Mouse (Mus musculus): ENCODE measurements around the gene Pnpla2.
A peak's percentile ranks its signal among the peaks of the same experiment; 100 is the strongest.
"Not testable (repeated sequence)": the region's sequence is repeated elsewhere in the genome, so short reads cannot be mapped to it uniquely, and the experiment has no call there.

The Pnpla2 gene

DNA sequence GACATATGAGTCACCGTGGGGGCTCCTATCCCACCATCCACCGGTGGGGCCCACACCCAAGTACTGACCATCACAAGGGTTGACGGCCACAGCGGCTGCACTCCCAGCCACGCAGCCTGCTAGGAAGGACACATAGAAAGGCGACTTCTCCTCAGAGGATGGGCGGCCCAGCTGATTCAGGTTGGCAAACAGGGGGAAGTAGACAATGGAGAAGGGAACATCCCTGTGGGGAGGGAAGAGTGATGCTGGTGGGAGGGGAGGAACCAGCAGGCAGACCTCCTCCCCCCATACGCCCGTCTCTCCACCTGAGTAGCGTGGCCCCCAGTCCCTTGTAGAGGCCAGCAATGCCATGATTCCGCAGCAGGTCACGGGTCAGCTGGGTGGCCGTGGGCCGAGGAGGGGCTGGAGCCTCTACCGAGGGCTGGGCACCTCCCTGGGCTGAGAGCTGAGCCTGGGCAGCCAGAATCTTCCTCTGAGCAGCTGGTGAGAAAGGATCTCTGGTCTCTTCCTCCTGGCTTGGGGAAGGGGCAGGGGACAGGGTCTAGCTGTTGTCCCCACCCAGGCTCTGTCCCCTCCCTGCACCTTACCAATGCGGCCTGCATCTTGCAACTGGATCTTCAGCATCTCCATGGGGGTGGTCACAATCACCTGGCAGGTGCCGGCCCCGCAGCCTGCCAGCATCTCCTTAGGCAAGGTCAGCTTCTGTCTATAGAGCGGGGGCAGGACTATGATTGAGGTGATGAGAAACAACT is 23.4 kb upstream of the Pnpla2 start:
- DNase-seq (ENCODE audit: low spot score in 2 of 2): no peak

DNA sequence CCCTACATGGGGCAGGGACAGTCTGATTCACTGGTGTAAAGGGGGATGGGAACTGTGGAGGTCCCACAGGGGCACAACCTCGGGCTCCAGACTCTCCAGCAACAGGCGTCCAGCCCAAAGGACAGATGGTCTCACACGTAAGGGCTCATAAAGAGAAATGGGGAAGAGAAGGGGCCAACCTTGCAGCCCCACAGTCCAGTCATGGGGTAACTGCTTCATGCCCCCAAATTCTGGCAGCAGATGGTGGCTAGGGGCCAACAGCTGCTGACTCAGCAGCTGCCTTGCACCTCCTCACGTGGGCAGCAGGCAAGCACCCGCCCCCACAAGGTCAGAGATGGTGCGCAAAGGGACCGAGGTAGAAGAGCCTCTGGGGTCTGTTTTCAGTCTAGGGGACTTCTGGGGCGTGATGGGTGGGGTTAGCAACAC is 22.8 kb upstream of the Pnpla2 start:
- no peak for DNase-seq (ENCODE audit: low spot score in 2 of 2)

DNA sequence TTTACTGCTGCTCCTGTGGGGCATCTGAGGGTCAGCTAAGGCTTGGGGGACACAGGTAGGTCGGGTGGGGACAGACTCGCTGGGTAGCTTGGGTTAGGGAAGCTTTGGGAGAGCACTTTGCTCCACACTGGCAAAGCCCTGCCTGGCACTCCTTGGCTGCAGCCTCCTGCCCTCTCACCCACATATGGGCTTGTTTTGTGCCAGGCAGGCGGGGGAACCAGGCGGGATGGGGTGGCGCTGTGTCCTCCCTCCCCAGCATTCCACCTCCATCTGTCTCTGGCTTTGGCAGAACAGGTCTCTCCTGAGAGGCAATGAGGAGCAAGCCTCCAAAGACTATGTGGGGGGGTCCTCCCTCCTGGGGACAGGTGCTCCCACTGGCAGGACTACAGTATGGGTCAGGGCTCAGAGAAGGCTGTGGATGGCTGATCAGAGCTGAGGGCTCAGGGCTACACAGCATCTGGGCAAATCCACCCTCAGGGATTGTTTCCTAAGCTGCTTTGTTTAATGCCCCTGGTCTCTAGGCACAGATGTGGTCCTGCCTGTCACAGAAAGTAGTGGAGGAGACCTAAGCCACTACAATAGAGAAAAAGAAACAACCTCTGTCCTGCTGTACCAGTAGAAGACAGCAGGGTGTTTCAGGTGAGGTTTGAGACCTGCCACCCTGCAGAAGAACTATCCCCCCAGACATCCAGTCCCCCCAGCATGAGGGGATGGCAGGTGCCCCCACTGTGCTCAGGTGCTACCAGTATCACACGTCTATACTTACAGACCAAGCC is 22.1 kb upstream of the Pnpla2 start:
- peak; percentile 61 to 67 for DNase-seq (ENCODE audit: low spot score in 2 of 2)

DNA sequence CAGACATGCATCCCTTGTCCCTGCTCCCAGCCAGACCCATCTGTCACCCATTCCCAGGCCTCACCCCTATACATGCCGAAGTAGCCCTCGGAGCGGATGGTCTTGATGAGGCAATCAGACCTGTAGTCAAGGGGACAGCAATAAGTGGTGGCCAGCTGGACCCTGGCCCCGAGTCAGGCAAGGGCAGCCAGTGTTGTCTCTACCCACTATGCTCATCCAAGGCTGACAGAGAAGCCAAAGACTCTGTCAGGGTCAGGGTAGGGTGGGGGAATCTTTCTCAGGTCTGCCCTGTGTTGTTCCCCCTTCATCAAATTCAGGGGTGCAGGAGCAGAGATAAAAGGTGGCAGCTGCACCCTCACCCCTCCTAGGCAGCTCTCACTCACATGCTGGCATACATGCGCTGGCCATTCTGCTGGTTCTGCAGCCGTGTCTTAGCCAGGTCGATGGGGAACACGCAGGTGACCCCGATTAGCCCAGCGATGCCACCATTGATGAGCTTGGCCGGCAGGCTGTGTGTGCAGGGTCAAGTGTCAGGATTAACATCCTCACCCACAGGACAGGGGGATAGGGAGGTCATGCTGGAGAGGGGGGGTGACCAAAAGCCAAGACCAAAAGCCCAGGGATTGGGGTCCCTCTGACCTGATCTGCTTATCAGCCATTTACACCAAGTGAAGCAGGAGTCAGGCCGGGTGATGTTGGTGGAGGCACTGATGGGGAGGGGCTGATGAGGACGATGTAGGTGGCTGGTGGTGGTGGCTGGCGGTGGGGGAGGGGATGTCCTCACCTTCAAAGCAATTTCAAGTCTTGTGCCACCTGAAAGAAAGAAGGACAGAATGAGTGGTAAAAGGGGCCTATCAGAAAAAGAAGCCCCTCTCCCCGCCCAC is 21.2 kb upstream of the Pnpla2 start:
- DNase-seq (ENCODE audit: low spot score in 2 of 2): peak in 1 of 2 experiments; percentile 23

DNA sequence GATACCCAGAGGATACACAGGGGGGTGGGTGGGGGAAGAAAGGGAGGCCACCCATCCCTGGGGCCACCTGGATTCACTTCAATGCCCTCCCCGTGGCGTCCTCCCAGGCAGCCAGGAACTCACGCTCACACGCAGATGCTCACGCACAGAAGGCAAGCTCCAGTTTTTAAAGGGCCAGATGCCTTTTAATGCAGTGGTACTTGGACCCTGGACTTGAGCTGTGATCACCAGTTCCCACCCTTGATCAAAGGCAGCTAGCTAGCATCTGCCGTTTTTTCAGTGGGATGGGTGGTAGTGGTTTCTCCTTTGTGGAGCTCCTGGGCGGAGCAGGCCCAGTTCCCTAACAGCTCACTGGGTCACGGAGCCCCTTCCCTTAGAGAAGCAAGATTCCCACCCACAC is 20.5 kb upstream of the Pnpla2 start:
- DNase-seq (ENCODE audit: low spot score in 2 of 2): no peak

DNA sequence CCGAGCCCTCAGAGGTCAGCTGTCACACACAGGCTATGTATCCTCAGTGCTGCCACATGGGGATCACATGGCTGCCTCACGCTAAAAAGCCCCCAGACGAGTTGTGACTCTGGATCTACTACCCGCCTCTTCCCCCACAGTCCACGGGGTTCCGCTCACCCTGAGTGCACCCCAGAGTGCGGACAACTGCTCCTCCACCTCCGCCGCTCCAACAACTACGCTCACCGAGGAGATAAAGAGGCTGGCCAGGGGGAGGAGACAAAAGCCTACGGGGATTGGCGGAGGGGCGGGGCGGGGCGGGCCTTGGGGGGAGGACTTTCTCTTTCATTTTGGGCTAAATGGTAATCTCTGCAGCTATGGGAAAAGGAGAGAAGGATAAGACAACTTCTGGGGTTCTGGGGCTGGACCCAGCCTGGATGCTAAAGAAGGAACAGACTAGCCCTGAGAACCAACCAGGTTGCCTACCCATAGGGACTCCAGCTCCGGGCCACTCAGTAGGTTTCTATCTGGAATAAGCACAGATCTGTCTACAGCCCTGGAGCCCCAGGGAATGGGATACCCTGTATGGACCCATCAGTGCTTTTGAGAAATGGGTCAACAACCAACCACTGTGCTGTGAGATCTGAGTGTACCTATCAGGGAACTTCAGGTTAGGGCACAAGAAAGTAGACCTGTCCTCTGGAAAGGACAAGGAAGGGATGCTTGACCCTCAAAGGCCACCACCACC is 19.7 kb upstream of the Pnpla2 start:
- DNase-seq (ENCODE audit: low spot score in 2 of 2): peak in 1 of 2 experiments; percentile 41

DNA sequence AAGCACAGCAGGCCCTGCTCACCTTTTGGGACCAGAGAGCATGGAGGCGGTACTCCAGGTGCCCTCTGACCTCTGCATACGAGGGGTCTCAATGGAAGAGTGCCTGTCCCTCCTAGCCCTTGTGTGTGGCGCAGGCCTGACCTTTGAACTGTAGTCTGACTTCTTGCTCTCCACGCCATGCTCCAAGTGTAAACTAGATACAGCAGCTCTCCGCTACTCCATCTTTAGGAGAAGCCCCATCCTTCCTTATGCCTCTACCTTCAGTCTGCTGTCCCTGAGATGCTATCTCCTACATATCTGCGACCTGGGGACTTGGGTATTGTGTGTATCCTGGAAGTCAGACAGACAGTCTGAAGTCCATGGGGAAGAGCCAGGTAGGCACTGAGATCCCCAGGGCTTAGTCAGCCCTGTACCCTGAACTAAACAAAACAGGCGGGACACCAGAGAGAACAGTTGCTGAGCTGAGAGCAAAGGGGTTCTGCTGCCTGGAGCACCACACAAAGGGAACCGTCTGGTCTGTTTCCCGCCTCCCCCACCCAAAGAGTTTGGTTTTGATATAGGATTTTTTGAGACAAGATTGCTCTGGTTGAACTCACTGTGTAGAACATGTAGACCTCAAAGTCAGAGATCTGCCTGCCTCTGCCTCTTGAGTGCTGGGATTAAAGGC is 19.0 kb upstream of the Pnpla2 start:
- no peak for DNase-seq (ENCODE audit: low spot score in 2 of 2)

DNA sequence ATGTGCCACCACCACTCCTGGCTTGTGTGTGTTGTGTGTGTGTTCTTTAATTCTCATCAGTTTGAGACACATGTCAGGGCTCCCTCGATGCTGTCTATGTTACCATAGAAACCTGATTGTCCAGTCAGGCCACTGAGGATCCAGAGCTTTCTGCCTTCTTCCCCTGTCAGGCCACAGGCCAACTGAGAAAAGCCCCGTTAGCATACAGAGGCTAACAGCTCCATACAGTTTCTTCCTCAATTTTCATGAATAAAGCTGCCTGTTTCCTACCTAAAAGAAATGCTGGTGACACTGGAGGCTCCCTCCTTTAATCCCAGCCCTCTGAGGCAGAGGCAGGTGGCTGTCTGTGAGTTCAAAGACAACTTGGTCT is 18.5 kb upstream of the Pnpla2 start:
- no peak for DNase-seq (ENCODE audit: low spot score in 2 of 2)

DNA sequence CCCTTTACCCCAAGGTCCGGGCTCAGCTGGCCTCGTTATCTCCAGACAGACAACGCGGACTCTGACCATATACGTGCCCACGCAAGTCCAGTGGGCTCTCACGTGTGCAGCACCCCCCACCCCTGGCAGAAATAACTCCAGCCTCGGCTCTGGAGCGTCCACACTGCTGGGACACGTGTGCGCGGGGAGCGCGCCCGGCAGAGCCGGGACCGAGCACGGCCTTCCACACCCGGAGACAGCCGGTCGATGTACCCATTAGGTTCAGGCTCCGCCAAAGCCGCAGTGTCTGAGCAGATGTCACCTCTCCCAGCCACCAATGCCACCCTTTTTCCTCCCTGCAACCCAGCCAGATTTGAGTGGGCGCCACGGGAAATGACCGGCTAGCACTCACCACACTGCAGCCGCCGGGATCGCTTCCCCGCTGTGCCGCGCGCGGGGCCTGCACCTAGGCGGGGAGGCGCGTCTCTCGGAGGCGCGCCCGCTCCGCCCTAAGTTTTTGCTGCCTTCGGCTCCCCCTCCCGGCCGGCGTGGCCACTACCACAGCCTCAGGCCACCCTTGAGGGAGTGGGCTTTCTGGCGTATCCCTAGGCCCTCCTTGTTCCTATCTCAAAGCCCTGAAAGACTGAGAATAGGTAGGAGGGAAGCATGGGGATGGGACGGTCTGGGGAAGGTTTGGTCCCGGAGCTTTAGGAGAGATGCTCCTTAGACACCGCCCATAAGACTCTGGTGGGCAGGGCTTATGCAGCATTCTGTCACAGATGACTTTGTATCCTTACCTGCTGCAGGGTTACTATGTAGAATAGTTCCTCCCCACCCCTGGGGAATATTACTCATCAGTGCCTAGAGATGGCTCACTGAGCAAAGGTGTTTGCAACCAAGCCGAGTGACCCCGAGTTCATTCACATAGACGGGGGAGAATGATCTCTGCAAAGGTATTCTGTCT is 17.5 kb upstream of the Pnpla2 start, which contains the start of gene Slc25a22:
Gene Slc25a22 (minus strand): TSS at position 715 of the 943 bp plus-strand sequence.
- peak; percentile 70 to 86 for DNase-seq (ENCODE audit: low spot score in 2 of 2)

DNA sequence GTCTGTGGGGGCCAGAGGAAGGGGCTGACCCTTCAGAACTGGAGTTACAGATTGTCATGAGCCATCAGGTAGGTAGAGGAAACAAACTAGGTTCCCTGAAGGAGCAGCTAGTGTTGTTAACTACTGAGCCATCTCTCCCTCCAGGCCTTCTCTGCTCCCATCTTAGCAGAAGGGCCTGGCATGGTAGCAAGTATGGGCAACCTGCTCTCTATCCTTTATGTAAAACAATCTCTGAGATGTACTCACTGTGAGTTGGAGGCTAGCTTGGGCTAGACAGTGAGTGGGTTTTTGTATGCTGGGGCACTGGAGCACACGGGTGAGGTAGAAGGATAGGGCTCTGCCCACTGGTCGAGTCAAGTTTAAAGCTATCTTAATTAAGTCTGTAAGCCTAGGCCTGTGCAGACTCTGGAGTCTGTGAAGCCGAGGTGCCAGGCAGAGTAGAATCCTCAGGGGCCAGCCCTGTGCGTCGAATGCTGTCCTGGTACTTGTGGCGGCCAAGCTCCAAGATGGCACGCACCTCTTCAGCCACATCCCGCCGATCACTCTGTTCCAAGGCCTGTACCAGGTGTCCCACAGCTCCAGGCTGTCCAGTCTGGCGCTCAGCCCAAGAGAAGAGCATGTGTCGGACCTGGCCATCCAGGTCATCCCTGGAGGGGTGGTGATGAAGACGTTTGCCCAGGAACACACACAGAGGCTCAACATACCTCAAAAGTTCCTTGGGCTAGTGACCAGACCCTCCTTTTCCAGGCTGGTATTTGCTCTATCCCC is 16.6 kb upstream of the Pnpla2 start:
- no peak for DNase-seq (ENCODE audit: low spot score in 2 of 2)

DNA sequence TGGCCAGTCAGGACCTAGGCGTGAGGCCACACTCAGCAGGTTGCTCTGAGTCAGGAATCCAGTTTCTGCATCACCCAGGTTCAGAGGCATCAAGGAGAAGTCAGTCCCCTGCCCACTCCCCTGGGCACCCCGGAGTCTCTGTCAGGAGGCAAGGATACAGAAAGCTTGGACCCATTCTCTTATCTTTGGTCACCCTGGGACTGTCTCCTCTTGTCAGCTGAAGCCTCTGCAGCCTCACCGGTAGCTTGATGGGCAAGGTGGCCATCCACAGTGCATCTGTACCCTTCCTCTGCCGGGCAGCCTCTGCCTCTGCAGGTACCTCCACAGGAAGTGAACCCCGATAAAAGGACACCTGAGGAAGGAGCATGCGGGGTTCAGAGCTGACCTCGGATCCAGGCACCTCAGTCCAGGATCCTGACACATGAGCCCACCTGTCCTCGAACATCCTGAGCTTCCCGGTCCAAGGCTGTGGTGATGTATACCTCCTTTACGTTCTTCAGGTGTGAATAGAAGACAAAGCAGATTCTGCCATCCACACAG is 15.8 kb upstream of the Pnpla2 start:
- DNase-seq (ENCODE audit: low spot score in 2 of 2): no peak

DNA sequence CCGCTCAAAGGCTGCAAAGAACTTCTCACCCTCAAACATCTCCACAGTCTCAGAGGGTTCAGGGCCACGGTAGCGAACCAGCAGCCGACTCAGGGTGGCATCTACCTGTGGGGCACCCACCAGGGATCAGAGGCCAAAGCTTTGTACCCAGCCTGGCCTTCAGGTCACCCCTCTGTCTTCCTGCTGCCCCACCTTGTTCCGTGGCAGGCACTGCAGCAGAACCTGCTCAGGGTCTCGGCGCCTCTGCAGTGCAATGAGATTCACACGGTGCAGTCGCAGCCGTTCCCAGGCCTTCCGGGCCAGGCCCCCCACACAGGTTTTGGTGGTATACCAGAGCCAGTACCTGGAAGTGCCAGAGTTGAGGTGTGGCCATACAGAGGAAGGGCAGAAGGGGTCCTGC is 15.2 kb upstream of the Pnpla2 start:
- no peak for DNase-seq (ENCODE audit: low spot score in 2 of 2)

DNA sequence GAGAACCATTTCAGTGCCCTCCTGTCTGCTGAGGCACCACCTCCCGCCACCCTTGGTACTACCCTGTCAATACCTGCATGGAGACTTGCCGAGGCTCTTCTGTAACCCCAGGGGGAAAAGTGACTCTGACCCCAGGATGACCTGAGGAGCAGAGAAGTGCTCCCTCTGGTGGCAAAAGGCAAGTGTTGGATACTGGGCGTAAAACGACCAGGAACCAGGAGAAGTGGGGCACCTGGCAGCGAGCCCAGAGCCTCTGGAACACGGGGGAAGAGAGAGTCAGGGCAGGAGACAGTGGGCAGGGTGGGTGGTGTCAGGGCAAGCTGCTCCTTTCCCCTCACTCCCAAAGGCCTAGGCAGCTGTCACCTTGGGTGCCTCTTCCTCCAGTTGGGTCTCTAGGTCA is 14.4 kb upstream of the Pnpla2 start:
- DNase-seq (ENCODE audit: low spot score in 2 of 2): no peak

DNA sequence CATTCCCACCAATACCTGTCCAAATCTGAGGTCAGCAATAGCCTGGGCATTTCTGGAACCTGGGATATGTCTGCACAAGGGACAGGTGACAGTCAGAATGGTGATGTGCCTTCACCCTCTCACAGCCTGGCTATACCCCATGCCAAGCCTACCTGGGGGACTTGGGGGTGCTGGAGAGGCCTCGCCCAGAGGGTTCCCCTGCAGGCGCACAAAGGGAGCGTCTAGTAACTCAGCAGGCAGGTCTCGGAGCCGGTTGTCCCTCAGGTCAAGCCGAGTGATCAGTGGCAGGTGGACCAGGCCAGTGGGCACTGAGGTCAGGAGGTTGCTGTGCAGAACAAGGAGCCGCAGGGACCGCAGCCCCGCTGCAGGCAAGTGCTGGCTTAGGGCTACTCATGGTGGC is 13.5 kb upstream of the Pnpla2 start:
- DNase-seq (ENCODE audit: low spot score in 2 of 2): no peak

DNA sequence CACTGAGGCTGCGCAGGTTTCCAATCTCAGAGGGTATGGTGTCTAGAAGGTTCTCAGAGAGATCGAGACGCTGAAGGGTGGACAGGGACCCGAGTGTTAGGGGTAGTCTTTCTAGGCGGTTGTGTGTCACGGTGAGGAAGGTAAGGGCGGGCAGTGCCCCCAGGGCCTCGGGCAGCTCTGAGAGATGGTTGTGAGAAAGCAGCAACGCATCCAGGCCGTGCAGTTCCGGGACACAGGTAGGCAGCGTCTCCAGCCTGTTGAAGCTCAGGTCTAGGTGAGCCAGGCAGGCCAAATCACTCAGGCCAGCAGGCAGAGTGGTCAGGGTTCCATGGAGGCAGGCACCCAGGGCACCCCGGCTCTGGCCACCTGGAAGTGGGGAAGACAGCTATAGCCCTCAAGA is 12.8 kb upstream of the Pnpla2 start:
- DNase-seq (ENCODE audit: low spot score in 2 of 2): no peak

DNA sequence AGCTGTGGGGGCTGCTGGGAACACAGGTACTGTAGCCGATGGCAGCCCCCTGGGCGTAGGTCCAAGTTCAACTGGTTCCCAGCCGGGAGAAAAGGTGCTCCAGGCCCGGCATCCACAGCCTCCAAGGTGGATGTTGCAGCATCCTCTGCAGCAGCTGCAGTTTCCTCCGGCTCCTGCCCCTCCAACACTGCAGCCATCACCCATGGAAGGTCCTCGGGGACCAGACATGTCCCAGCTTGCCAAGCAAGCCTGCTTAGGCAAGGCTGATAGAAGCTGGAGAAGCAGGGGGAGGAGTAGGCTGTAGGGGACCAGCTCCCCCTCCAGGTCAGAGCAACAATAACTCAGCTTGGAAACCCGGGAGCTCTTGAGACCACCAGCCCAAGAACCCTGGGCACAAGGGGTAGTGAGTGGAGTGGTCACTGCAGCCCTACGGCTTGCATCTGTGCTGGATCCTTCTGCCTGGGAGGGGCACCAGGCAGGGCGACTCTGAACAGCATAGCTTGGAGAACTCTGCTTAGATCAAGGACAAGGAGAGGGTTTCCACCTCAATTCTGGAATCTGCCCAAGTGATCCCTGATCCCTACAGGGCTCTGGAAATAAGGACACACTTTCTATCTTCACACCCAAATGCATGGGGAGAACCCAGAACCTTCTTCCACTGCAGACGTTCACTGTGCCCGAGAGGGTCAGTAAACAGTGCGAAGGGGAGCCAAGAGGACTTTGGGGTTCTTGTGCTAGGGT is 11.7 kb upstream of the Pnpla2 start:
- peak in 1 of 2 experiments; percentile 13 for DNase-seq (ENCODE audit: low spot score in 2 of 2)

DNA sequence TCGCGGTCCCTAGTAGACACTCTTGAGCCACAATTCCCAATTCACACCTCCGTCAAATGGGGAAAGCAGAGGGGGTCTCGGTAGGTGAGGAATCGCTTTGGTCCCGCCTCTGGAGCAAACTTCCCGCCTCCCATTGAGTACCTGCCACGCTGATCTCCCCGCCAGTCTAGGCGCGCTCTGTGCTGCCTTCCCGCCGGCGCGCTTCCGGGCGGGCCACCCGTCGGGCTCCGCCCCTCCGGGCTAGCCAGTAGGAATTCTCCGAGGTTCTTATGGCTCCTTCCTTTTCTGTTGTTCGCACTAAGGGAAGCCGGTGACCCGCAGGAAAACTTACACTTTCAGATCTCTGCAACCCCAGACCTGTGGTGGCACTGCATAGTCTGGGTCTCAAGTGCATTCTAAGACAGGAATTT is 11.2 kb upstream of the Pnpla2 start, which contains the start of gene Pidd1:
Gene Pidd1 (minus strand): TSS at position 198 of the 410 bp plus-strand sequence.
- peak in 1 of 2 experiments; percentile 34 for DNase-seq (ENCODE audit: low spot score in 2 of 2)

DNA sequence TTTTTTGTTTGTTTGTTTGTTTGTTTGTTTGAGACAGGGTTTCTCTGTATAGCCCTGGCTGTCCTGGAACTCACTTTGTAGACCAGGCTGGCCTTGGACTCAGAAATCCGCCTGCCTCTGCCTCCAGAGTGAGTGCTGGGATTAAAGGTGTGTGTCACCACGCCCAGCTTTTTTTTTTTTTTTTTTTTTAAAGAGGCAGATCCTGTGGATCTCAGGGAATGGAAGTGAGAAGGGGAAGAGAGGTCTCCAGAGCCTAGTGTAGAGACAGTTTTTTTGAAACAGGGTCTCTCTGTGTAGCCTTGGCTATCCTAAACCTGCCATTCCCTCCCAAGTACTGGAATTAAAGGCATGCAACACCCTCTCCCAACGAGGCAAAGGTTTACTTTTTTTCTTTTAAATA is 8.6 kb upstream of the Pnpla2 start:
- not testable (repeated sequence) for DNase-seq (ENCODE audit: low spot score in 2 of 2)
